Mouse (Mus musculus) induced T-regulatory cell, adult 2 months (primary cell): ENCODE data around the gene Ucn.

Experiments used
- DNase-seq: peaks from one replicate; pipeline ENCODE4 v3.0.0-alpha.2; 2012; ENCODE audit warnings: low read depth

The Ucn gene

GRCm38 (mm10) chr5:31138241-31138967 is at the start of gene Ucn:
Gene Ucn (minus strand): TSS chr5:31138829.
- DNase-seq, result no peak

- no peak for DNase-seq
These were observed 45.0 kb upstream of the Ucn start for GRCm38 (mm10) chr5:31183678-31184077.

- no peak for DNase-seq
These were observed 42.6 kb upstream of the Ucn start for GRCm38 (mm10) chr5:31181183-31181770.

- peak; percentile 99 for DNase-seq
These were observed 41.4 kb upstream of the Ucn start, which contains the start of the genes Gm29609 and Gtf3c2 for GRCm38 (mm10) chr5:31179766-31180630. Gene Gm29609 (minus strand): TSS chr5:31179911. Gene Gtf3c2 (minus strand): TSS chr5:31180144.

GRCm38 (mm10) chr5:31179301-31179765 is 40.7 kb upstream of the Ucn start:
- no peak for DNase-seq

- no peak for DNase-seq
These were observed 30.0 kb upstream of the Ucn start for GRCm38 (mm10) chr5:31168630-31169029.

- DNase-seq, result no peak
These were observed 26.2 kb upstream of the Ucn start for GRCm38 (mm10) chr5:31164878-31165277.

- DNase-seq, result no peak
These were observed 23.8 kb upstream of the Ucn start for GRCm38 (mm10) chr5:31162462-31162861.

GRCm38 (mm10) chr5:31154152-31154553 is 15.5 kb upstream of the Ucn start, which contains the start of gene Mpv17:
Gene Mpv17 (minus strand): TSS chr5:31154251.
- DNase-seq, result peak; percentile 85

GRCm38 (mm10) chr5:31153516-31154151 is 15.0 kb upstream of the Ucn start:
- no peak for DNase-seq

GRCm38 (mm10) chr5:31151746-31152145 is 13.1 kb upstream of the Ucn start:
- no peak for DNase-seq

- no peak for DNase-seq
These were observed 11.2 kb upstream of the Ucn start for GRCm38 (mm10) chr5:31149781-31150180.

- no peak for DNase-seq
These were observed 368 bp upstream of the Ucn start for GRCm38 (mm10) chr5:31138968-31139425.

GRCm38 (mm10) chr5:31137658-31138057 is 971 bp downstream of the Ucn start:
- DNase-seq, result no peak

- DNase-seq, result no peak
These were observed 1.8 kb downstream of the Ucn start for GRCm38 (mm10) chr5:31136730-31137424.

GRCm38 (mm10) chr5:31126050-31126449 is 12.6 kb downstream of the Ucn start:
- DNase-seq, result peak; percentile 23

GRCm38 (mm10) chr5:31123481-31123880 is 15.1 kb downstream of the Ucn start:
- no peak for DNase-seq

- DNase-seq, result no peak
These were observed 17.5 kb downstream of the Ucn start for GRCm38 (mm10) chr5:31121111-31121510.

GRCm38 (mm10) chr5:31116912-31117311 is 21.7 kb downstream of the Ucn start:
- no peak for DNase-seq

- no peak for DNase-seq
These were observed 22.3 kb downstream of the Ucn start, which contains the start of gene Trim54 for GRCm38 (mm10) chr5:31116354-31116753. Gene Trim54 (plus strand): TSS chr5:31116712.

GRCm38 (mm10) chr5:31110781-31111180 is 27.8 kb downstream of the Ucn start:
- DNase-seq, result peak; percentile 51
